Mouse (Mus musculus): ENCODE results near the gene Utrn. TPM values are rescaled to one million over a fixed set of nuclear protein-coding genes. Genes with fewer than 3 reads are reported as not detected.
"Not testable (repeated sequence)": the region's sequence is repeated elsewhere in the genome, so short reads cannot be mapped to it uniquely, and the experiment has no call there.

Utrn gene
- polyA plus RNA-seq, 1 experiment from 2014 or later: 41.2 TPM

GRCm38 (mm10) chr10:12643336-12643735, 225.8 kb downstream of the Utrn start:
- Histone ChIP-seq H3K9ac (replicated peaks) (no peak overlapping the region), H3K4me2 (replicated peaks) (no peak overlapping the region), H3K9me3 (no peaks in the 10 kb centered on the region), H3K4me1 (no peaks in the 10 kb centered on the region), H3K4me3 (no peak overlapping the region), H3K27me3 (no peaks in the 10 kb centered on the region), H3K27ac (replicated peaks) (no peak overlapping the region), H3K36me3 (no peaks in the 10 kb centered on the region)
- 68% methylated on average over 8 of the region's 8 CpGs for WGBS
- no peak for ATAC-seq (ENCODE audit: low FRiP score, low read depth)

- WGBS: 84% methylated on average over 4 of the region's 4 CpGs
- Histone ChIP-seq H3K4me1 (no peaks in the 10 kb centered on the region), H3K27me3 (no peaks in the 10 kb centered on the region), H3K4me3 (no peak overlapping the region), H3K9ac (replicated peaks) (no peak overlapping the region), H3K36me3 (0 out of 2 replicates have a peak, but pooled peaks cover 4% of the 10 kb centered on the region), H3K27ac (replicated peaks) (no peak overlapping the region), H3K4me2 (replicated peaks) (no peak overlapping the region), H3K9me3 (no peaks in the 10 kb centered on the region)
- no peak for ATAC-seq (ENCODE audit: low FRiP score, low read depth)
Measured at GRCm38 (mm10) chr10:12639638-12640037, 229.5 kb downstream of the Utrn start.

DNA sequence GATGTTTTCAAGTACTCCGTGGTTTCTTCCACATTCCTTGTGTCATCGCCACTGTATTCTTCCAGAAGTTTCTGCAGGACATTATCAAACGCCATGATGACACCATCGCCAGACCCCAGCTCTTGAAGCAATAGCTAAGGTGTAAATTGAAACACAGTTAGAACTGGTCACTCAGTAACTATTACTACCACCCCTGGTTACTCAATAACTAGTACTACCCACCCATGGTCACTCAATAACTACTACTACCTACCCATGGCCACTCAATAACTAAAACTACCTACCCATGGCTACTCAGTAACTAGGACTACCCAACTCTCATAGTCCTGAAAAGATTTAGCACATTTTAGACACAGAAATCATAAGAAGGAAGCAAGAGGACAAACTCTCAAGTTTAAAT, 235.2 kb downstream of the Utrn start:
- H3K4me3 ChIP-seq: no peak overlapping the region

GRCm38 (mm10) chr10:12630933-12631332, 238.2 kb downstream of the Utrn start:
- H3K4me3 ChIP-seq: no peak overlapping the region
- H3K4me1 ChIP-seq: no peaks in the 10 kb centered on the region
- 82% methylated on average over 5 of the region's 5 CpGs for WGBS
- H3K36me3 ChIP-seq: no peaks in the 10 kb centered on the region
- H3K27ac ChIP-seq (replicated peaks): no peak overlapping the region
- no peak overlapping the region for H3K9ac ChIP-seq (replicated peaks)
- no peaks in the 10 kb centered on the region for H3K9me3 ChIP-seq
- no peaks in the 10 kb centered on the region for H3K27me3 ChIP-seq
- no peak overlapping the region for H3K4me2 ChIP-seq (replicated peaks)
- no peak for ATAC-seq (ENCODE audit: low FRiP score, low read depth)

More for the DNA sequence above, 235.2 kb downstream of the Utrn start:
- H3K27ac ChIP-seq (replicated peaks): no peak overlapping the region
- H3K9me3 ChIP-seq: no peaks in the 10 kb centered on the region
- no peak overlapping the region for H3K9ac ChIP-seq (replicated peaks)
- WGBS: 94% methylated on average over 4 of the region's 4 CpGs
- H3K27me3 ChIP-seq: no peaks in the 10 kb centered on the region
- H3K36me3 ChIP-seq: 0 out of 2 replicates have a peak, but pooled peaks cover 4% of the 10 kb centered on the region
- H3K4me2 ChIP-seq (replicated peaks): no peak overlapping the region
- ATAC-seq (ENCODE audit: low FRiP score, low read depth): no peak
- no peaks in the 10 kb centered on the region for H3K4me1 ChIP-seq

DNA sequence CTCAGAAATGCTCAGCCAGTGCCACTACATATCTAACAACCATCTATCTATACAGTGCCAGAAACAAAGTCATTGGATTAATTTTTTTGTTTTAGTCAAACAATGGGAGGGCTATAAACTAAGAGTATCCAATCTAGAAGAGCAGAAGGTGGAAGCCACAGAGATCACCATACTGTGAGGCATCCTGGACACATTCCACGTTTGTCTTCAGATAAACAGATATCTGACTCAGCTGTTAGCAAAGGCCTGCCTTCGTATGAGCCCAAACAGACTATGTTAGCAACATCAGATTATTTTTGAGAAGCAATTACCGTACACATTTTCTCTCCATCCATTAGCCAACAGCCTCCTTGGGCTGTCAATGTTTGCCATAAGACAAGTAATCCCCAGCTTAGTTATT, 250.8 kb downstream of the Utrn start:
- 82% methylated on average over 3 of the region's 3 CpGs for WGBS
- no peak for ATAC-seq (ENCODE audit: low FRiP score, low read depth)
- Histone ChIP-seq H3K4me2 (replicated peaks) (no peak overlapping the region), H3K9ac (replicated peaks) (no peak overlapping the region), H3K36me3 (no peaks in the 10 kb centered on the region), H3K27ac (replicated peaks) (no peak overlapping the region), H3K27me3 (no peaks in the 10 kb centered on the region), H3K4me1 (peaks cover 13% of the 10 kb centered on the region), H3K9me3 (no peaks in the 10 kb centered on the region), H3K4me3 (no peak overlapping the region)

GRCm38 (mm10) chr10:12615723-12616122, 253.4 kb downstream of the Utrn start:
- peaks cover 13% of the 10 kb centered on the region for H3K4me1 ChIP-seq
- peak; percentile 7; the same call in 1 of the 2 replicates for ATAC-seq (ENCODE audit: low FRiP score, low read depth)
- H3K9ac ChIP-seq (replicated peaks): no peak overlapping the region
- no peaks in the 10 kb centered on the region for H3K27me3 ChIP-seq
- no peak overlapping the region for H3K27ac ChIP-seq (replicated peaks)
- no peaks in the 10 kb centered on the region for H3K36me3 ChIP-seq
- 55% methylated on average over 3 of the region's 3 CpGs for WGBS
- H3K9me3 ChIP-seq: no peaks in the 10 kb centered on the region
- no peak overlapping the region for H3K4me3 ChIP-seq
- H3K4me2 ChIP-seq (replicated peaks): no peak overlapping the region

- ATAC-seq (ENCODE audit: low FRiP score, low read depth): peak; percentile 59
- H3K4me3 ChIP-seq: peak overlapping the region; percentile 44
- H3K4me1 ChIP-seq: peaks cover 13% of the 10 kb centered on the region
- peak overlapping the region; percentile 66 for H3K9ac ChIP-seq (replicated peaks)
- H3K36me3 ChIP-seq: no peaks in the 10 kb centered on the region
- H3K27ac ChIP-seq (replicated peaks): 0 out of 2 replicates have a peak overlapping the region, but pooled peaks have one; percentile 39
- no peaks in the 10 kb centered on the region for H3K27me3 ChIP-seq
- H3K4me2 ChIP-seq (replicated peaks): peak overlapping the region; percentile 76
- no peaks in the 10 kb centered on the region for H3K9me3 ChIP-seq
- 3% methylated on average over 22 of the region's 22 CpGs for WGBS
Measured at GRCm38 (mm10) chr10:12614465-12615199, 254.5 kb downstream of the Utrn start.

DNA sequence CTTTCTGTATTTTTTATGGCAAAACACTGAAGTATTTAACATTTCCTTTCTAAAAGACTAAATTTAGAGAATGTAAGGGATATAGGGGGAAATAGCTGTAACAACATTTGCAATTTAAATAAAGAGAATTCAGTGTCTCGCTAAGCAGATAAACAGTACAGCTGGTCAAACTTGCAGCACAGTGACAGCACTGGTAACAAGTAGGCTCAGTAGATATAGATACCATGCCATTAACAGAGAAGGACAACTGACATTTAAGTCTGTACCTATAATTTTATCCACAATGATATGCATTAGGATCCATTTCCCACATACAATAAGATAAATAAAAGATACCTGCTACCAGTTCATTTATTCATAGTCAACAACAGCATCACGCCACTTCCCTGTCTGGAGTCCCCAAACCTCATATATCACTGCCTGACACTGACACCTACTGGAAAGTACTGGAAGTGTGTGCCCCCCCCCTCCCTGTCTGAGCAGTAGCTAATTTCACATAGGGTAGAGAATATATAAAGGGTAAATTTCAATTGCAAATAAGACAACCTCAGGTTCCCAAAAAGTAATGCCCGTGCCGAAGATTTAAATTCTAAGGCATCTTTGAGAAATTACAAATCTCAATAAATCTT, 256.8 kb downstream of the Utrn start:
- Histone ChIP-seq H3K9me3 (no peaks in the 10 kb centered on the region), H3K4me2 (replicated peaks) (no peak overlapping the region), H3K27ac (replicated peaks) (no peak overlapping the region), H3K9ac (replicated peaks) (no peak overlapping the region), H3K4me3 (no peak overlapping the region), H3K4me1 (peaks cover 13% of the 10 kb centered on the region), H3K36me3 (no peaks in the 10 kb centered on the region), H3K27me3 (no peaks in the 10 kb centered on the region)
- WGBS: 20% methylated on average over 4 of the region's 4 CpGs
- ATAC-seq (ENCODE audit: low FRiP score, low read depth): peak; percentile 80

DNA sequence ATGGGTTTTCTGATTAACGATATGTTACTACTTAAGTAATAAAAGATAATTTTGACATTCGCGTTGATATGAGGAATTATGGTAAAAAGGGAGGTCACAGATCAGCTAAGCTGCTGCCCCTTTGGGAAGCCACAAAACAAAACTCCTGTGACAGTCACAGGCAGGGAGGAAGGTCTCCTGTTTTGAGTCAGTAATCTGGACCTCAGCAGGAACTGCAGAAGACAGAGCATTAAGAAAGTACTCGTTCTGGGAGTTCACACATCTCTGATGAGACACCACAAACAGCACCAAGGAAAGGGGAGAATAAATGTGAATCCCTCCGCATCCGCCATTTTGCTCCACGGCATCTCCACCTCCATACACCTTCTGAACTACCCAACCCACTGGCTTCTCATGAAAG, 259.3 kb downstream of the Utrn start:
- H3K27me3 ChIP-seq: no peaks in the 10 kb centered on the region
- no peak overlapping the region for H3K4me2 ChIP-seq (replicated peaks)
- ATAC-seq (ENCODE audit: low FRiP score, low read depth): no peak
- no peaks in the 10 kb centered on the region for H3K9me3 ChIP-seq
- no peak overlapping the region for H3K4me3 ChIP-seq
- H3K27ac ChIP-seq (replicated peaks): no peak overlapping the region
- H3K36me3 ChIP-seq: no peaks in the 10 kb centered on the region
- H3K4me1 ChIP-seq: peaks cover 7% of the 10 kb centered on the region
- WGBS: 79% methylated on average over 7 of the region's 7 CpGs
- H3K9ac ChIP-seq (replicated peaks): no peak overlapping the region

GRCm38 (mm10) chr10:12608634-12609033, 260.5 kb downstream of the Utrn start:
- Histone ChIP-seq H3K9ac (replicated peaks) (no peak overlapping the region), H3K27ac (replicated peaks) (no peak overlapping the region), H3K27me3 (no peaks in the 10 kb centered on the region), H3K4me3 (no peak overlapping the region), H3K4me2 (replicated peaks) (no peak overlapping the region), H3K9me3 (no peaks in the 10 kb centered on the region), H3K36me3 (no peaks in the 10 kb centered on the region), H3K4me1 (no peaks in the 10 kb centered on the region)
- no peak for ATAC-seq (ENCODE audit: low FRiP score, low read depth)

- not testable (repeated sequence) for H3K27me3 ChIP-seq; H3K4me3 ChIP-seq; H3K4me1 ChIP-seq; H3K9ac ChIP-seq (replicated peaks); ATAC-seq (ENCODE audit: low FRiP score, low read depth); H3K4me2 ChIP-seq (replicated peaks); H3K9me3 ChIP-seq; H3K36me3 ChIP-seq; H3K27ac ChIP-seq (replicated peaks)
- WGBS: 92% methylated on average over 6 of the region's 6 CpGs
Measured at GRCm38 (mm10) chr10:12607180-12607579, 262.0 kb downstream of the Utrn start.

- ATAC-seq (ENCODE audit: low FRiP score, low read depth): no peak; the same call in 1 of the 2 replicates
- 17% methylated on average over 2 of the region's 2 CpGs for WGBS
- Histone ChIP-seq H3K36me3 (no peaks in the 10 kb centered on the region), H3K4me2 (replicated peaks) (no peak overlapping the region), H3K4me3 (no peak overlapping the region), H3K9ac (replicated peaks) (no peak overlapping the region), H3K9me3 (no peaks in the 10 kb centered on the region), H3K4me1 (0 out of 2 replicates have a peak, but pooled peaks cover 4% of the 10 kb centered on the region), H3K27me3 (no peaks in the 10 kb centered on the region), H3K27ac (replicated peaks) (no peak overlapping the region)
Measured at GRCm38 (mm10) chr10:12595379-12595778, 273.8 kb downstream of the Utrn start.
